Mouse (Mus musculus): ENCODE results near the gene Lce1l.
"Not testable (repeated sequence)": the region's sequence is repeated elsewhere in the genome, so short reads cannot be mapped to it uniquely, and the experiment has no call there.

Gene Lce1l

DNA sequence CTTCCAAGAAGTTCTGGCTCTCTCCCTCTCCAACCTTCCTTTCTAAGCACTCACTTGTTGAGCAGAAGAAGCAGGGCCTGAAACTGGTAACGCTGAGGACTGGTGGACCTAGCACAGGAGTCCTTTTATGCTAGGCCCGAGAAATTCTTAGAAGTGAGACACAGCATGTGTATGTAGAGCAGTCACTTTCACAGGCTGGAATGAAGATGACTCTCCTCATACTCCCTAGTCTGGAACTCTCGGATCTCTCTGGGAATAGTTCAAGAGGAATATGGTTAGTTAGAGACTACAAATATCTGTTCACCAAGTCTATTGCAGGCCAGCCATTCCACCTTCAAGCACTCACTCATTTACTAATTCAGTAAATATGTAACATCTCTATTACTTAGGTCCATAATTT lies at the start of gene Lce1l:
Gene Lce1l (minus strand): TSS at position 101 of the 400 bp plus-strand sequence.
- no peak for DNase-seq

- DNase-seq, result no peak
Observed at GRCm38 (mm10) chr3:92894489-92894888, 43.4 kb upstream of the Lce1l start.

DNA sequence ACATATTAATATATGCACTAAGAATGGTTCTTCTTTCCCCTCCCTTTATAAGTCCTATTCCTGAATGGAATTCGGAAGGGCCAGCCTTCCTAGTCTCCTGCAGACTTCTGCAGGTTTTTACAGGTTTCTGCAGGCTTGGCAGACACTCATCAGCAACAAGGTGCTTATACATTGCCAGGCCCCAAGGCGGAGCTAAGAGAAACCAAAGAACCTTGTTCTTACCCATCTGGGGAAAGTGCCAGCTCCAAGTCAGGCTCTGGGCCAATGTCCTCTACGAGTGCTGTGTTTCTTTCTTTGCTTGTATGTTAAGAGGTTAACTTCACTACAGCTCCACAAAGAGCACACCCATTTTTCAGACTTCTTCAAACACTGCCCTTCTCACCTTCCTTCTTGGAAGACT lies 43.0 kb upstream of the Lce1l start:
- DNase-seq, result no peak

DNA sequence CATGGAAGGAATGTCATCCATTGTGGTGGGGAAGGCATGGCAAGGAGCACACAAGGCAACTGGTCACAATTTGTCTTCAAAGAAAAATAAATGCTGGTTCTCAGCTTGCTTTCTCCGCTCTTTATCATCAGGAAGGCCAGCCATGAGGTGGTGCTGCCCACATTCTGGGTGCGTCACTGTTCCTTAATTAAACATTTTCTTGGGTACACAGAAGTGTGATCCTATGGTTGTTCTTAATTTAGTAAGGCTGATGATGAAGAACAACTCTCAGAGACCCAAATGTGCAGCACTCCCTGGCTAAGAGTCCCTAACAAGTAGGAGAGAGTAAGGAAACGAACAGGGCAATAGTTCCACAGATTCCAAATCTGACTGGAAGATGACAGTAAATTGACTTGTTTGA lies 23.1 kb upstream of the Lce1l start:
- no peak for DNase-seq

DNA sequence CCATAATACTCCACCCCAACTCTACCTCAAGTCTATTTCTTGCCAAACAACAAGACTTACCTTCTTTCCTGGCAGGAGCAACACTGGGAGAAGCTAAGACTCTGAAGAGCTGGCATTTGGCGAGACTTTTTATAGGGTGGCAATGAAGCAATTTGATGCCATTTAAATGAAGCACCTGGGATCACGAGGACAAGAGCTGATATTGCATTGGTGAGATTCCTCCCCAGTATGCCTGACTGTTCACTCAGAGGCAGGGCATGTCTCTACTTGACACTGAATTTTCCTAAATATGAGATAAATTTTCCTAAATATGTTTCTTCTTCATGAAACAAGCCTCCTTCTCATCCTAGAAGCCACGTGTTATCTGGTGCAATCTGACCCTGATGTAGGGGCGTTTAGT lies 19.0 kb upstream of the Lce1l start, which contains the start of gene 2310050C09Rik:
Gene 2310050C09Rik (minus strand): TSS at position 101 of the 400 bp plus-strand sequence.
- DNase-seq, result no peak

DNA sequence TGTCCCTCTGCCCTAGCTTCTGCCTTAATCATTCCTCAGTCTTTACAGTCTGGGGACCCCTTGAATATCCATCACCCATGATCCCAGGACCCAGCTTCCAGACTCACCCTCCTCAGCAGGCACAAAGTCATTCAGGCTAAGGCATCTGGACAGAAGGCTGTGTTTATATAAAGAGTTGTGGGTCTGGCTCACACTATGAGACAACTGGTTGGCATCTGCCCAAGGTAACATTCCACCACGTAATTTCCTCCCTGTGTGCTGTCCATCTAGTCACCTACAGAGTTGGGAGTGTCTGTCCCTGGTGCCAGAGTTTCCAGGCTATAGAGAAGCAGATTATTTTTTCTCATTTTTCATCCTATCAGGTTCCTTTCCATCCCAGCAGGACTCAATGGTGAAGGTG lies 24.0 kb downstream of the Lce1l start, which contains the start of gene Kprp:
Gene Kprp (minus strand): TSS at position 140 of the 400 bp plus-strand sequence.
- no peak for DNase-seq

DNA sequence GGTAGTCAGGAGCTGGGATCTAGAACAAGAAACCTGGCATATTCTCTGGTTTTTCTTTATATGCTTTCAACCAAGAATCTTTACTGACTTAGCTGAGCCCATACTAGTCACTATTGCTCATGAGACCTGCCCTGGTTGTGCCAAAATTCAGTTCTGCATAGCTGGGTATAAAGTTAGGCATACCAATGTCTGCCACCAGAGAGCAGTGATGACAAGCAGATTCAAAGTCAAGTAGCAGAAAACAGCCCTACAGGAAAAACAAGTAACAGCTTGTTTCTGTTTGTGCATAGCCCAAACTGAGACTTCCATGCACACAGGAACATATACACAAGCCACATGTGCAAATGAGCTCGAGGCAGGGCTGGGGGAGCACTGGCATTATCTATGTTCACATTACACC lies 25.3 kb downstream of the Lce1l start:
- DNase-seq, result no peak

- not testable (repeated sequence) for DNase-seq
Observed at GRCm38 (mm10) chr3:92816036-92816435, 35.0 kb downstream of the Lce1l start.

- DNase-seq, result no peak
Observed at GRCm38 (mm10) chr3:92815581-92815980, 35.5 kb downstream of the Lce1l start.

DNA sequence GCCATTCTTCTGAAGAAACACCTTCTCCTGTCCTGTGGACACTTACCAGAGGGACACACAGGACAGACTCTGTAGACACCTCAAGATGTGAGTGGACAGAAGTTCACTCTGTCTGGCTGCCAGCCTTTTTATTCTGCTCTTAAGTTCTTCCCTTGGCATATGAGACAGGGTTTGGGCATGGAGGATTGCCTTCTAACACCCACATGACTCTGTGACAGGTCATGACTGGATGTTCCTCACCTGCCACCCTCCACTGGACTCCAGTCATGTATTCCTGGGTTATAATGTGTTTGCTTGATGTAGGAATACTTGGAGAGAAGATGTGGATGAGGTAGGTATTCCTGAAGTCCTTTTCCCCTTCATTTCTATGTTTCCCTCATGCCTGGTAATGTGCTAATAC lies 43.3 kb downstream of the Lce1l start, which contains the start of gene Lce1k:
Gene Lce1k (minus strand): TSS at position 101 of the 400 bp plus-strand sequence.
- DNase-seq, result no peak
